Mouse (Mus musculus): Measurements from ENCODE around the gene Myl4.

DNA sequence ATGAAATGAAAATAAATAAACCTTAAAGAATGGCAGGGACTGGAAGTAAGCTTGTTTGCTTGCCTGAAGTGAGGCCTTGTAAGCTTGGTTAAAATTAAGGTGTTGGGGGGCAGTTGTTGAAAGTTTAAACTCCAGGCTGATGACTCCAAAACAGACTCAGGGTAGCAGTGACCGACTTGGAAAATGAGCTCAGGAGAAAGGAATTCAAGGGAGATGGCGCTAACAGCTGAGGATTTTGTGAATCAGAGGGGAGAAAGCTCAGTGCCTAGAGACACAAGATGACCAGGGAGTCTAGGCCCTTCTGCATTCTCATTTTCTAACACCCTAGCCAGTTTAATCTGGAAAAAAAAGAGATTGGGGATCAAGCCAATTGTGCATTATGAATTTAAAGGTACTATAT lies 10.5 kb downstream of the Myl4 start:
- TF ChIP-seq FLI1 (IDR thresholded peaks at IDR 0.05; ENCODE audit: low read length) (no peak), GATA1 (IDR thresholded peaks at IDR 0.05; ENCODE audit: borderline replicate concordance, low read length) (no peak)

All from megakaryocyte, embryonic 14.5 days (primary cell).